Mouse (Mus musculus) cerebellum, adult 2 months (tissue): ENCODE data around the gene Gdf15.

Source experiments
- CTCF ChIP-seq: fragments of 200-500 bp; IDR thresholded peaks from 2 replicates; pipeline ENCODE4 v1.5.1; 2011; ENCODE audit warnings: low read depth, mild to moderate bottlenecking, control low read depth, low read length, moderate library complexity, borderline replicate concordance; ENCODE audit not compliant: insufficient read depth
- POLR2A ChIP-seq: fragments of 200-500 bp; IDR thresholded peaks from 2 replicates; pipeline ENCODE4 v1.6.1; 2011; ENCODE audit warnings: low read length, control low read depth, borderline replicate concordance; ENCODE audit not compliant: insufficient read depth

- TF ChIP-seq CTCF (no peak), POLR2A (no peak)
Observed at GRCm38 (mm10) chr8:70654121-70654520, 21.9 kb upstream of the Gdf15 start.
